ENCODE assay signal across 9 mouse cellular contexts in the genomic region with DNA sequence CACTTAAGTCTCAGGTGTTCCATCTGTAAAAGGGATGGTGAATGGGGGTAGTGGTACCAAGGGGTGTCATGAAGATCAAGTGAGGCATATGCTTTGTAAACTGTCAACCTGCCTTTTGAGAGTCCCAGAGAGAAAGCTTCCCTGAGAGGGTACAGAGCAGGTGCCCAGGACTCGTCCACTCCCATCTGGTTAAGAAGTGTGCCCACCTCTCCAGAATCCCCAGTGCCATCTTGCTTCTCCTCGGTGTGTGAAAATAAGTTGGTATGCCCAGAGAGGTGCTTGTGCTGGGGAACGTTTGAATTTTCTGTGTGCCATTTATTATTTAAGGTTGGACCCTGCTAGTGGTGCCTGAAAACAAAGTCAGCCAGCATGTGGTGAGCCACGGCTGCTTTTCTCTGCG. TPM values are rescaled to one million over a fixed set of nuclear protein-coding genes. Genes with fewer than 3 reads are reported as not detected.
DNase-seq lines count a peak whose midpoint lies in the region; ATAC-seq and TF ChIP-seq lines count a peak whose summit lies in the region.
"Had no signal": no experiment of that assay in that cellular context is flagged by ENCODE, and none has a peak within 500 bp of the region (broad histone marks: within the 10 kb centered on the region; RNA-seq: fewer than 3 reads in every experiment).

No protein-coding gene starts in this region.

- DNase-seq in lung, embryonic 14.5 days = no peak
- no peak for DNase-seq in lung, postnatal 25 days (ENCODE audit: low spot score)
- DNase-seq in layer of hippocampus, adult 18-20 months (ENCODE audit: low spot score in 2 of 2) = no peak
- DNase-seq in cerebellum, postnatal 4 days (ENCODE audit: low spot score in 2 of 2) = no peak

- H3K36me3 ChIP-seq in lung, embryonic 14.5 days (ENCODE audit: insufficient read depth) = no peaks in the 10 kb centered on the region
- no peaks in the 10 kb centered on the region for H3K36me3 ChIP-seq in forebrain, embryonic 15.5 days
- H3K36me3 ChIP-seq in limb, embryonic 12.5 days = peaks cover 6% of the 10 kb centered on the region; the same call in 1 of the 2 replicates
- no peaks in the 10 kb centered on the region for H3K36me3 ChIP-seq in neural tube, embryonic 15.5 days

- no peak for ATAC-seq in lung, embryonic 14.5 days (ENCODE audit: insufficient read depth)
- ATAC-seq in forebrain, embryonic 15.5 days (replicated peaks) = no peak
- ATAC-seq in limb, embryonic 12.5 days (ENCODE audit: insufficient number of reproducible peaks, insufficient read depth, low FRiP score, low TSS enrichment, low read depth) = no peak
- ATAC-seq in neural tube, embryonic 15.5 days (ENCODE audit: low FRiP score) = no peak
- ATAC-seq in frontal cortex, adult (ENCODE audit: low TSS enrichment) = no peak
- ATAC-seq: Patski had no signal

- H3K4me1 ChIP-seq in lung, embryonic 14.5 days (ENCODE audit: insufficient read depth) = peaks cover 35% of the 10 kb centered on the region
- peaks cover 74% of the 10 kb centered on the region for H3K4me1 ChIP-seq in forebrain, embryonic 15.5 days
- peaks cover 71% of the 10 kb centered on the region for H3K4me1 ChIP-seq in limb, embryonic 12.5 days (replicated peaks)
- H3K4me1 ChIP-seq in neural tube, embryonic 15.5 days = peaks cover 77% of the 10 kb centered on the region

- no peak for TF ChIP-seq CTCF in lung, embryonic 14.5 days (IDR thresholded peaks at IDR 0.05; ENCODE audit: low read depth)

- no peak overlapping the region for H3K27ac ChIP-seq in lung, embryonic 14.5 days (ENCODE audit: low read depth)
- peak overlapping the region; percentile 94; the same call in 1 of the 2 replicates for H3K27ac ChIP-seq in forebrain, embryonic 15.5 days (replicated peaks)
- no peak overlapping the region for H3K27ac ChIP-seq in limb, embryonic 12.5 days
- H3K27ac ChIP-seq in neural tube, embryonic 15.5 days (replicated peaks) = no peak overlapping the region

- peak overlapping the region; percentile 92 for H3K9ac ChIP-seq in lung, embryonic 14.5 days
- peak overlapping the region; percentile 100 for H3K9ac ChIP-seq in forebrain, embryonic 15.5 days (replicated peaks)
- peak overlapping the region; percentile 94 for H3K9ac ChIP-seq in limb, embryonic 12.5 days (replicated peaks)
- peak overlapping the region; percentile 96 for H3K9ac ChIP-seq in neural tube, embryonic 15.5 days (replicated peaks)

- H3K27me3 ChIP-seq in lung, embryonic 14.5 days (ENCODE audit: insufficient read depth, low read length) = no peaks in the 10 kb centered on the region
- H3K27me3 ChIP-seq in forebrain, embryonic 15.5 days = no peaks in the 10 kb centered on the region
- H3K27me3 ChIP-seq in limb, embryonic 12.5 days = no peaks in the 10 kb centered on the region
- H3K27me3 ChIP-seq in neural tube, embryonic 15.5 days (replicated peaks) = no peaks in the 10 kb centered on the region
- H3K27me3 ChIP-seq: Patski had no signal

- H3K9me3 ChIP-seq in lung, embryonic 14.5 days (ENCODE audit: low read depth, low read length) = no peaks in the 10 kb centered on the region
- H3K9me3 ChIP-seq in forebrain, embryonic 15.5 days = no peaks in the 10 kb centered on the region
- no peaks in the 10 kb centered on the region for H3K9me3 ChIP-seq in limb, embryonic 12.5 days
- no peaks in the 10 kb centered on the region for H3K9me3 ChIP-seq in neural tube, embryonic 15.5 days (replicated peaks)

- peak overlapping the region; percentile 86 for H3K4me2 ChIP-seq in lung, embryonic 14.5 days
- peak overlapping the region; percentile 78 for H3K4me2 ChIP-seq in forebrain, embryonic 15.5 days (replicated peaks)
- H3K4me2 ChIP-seq in limb, embryonic 12.5 days = peak overlapping the region; percentile 86
- peak overlapping the region; percentile 71 for H3K4me2 ChIP-seq in neural tube, embryonic 15.5 days

- peak overlapping the region; percentile 85 for H3K4me3 ChIP-seq in lung, embryonic 14.5 days (ENCODE audit: low read depth, low read length)
- H3K4me3 ChIP-seq in forebrain, embryonic 15.5 days = peak overlapping the region; percentile 99
- H3K4me3 ChIP-seq in limb, embryonic 12.5 days (replicated peaks) = peak overlapping the region; percentile 92
- H3K4me3 ChIP-seq in neural tube, embryonic 15.5 days (replicated peaks) = peak overlapping the region; percentile 70

- WGBS in lung, embryonic 14.5 days = 53% methylated on average over 5 of the region's 5 CpGs
- 29% methylated on average over 5 of the region's 5 CpGs for WGBS in forebrain, embryonic 15.5 days
- WGBS in limb, embryonic 12.5 days = 62% methylated on average over 5 of the region's 5 CpGs
- 30% methylated on average over 5 of the region's 5 CpGs for WGBS in neural tube, embryonic 15.5 days

RNA-seq across cellular contexts. Expression of gene Myl9, which starts 52.5 kb away (rescaled TPM):
- 397 and 446 TPM in 2 replicates for polyA plus RNA-seq in lung, embryonic 14.5 days (2014; fragmentation: Nextera tagmentation; extraction: Ambion mirVana)
- 32.2 and 34.2 TPM in 2 replicates for polyA plus RNA-seq in forebrain, embryonic 15.5 days (2015; fragmentation: Nextera tagmentation; extraction: Ambion mirVana)
- 103 and 121 TPM in 2 replicates for polyA plus RNA-seq in limb, embryonic 12.5 days (2016; fragmentation: Nextera tagmentation; extraction: Ambion mirVana)
- polyA plus RNA-seq in neural tube, embryonic 15.5 days (2015; fragmentation: Nextera tagmentation; extraction: Ambion mirVana) = 40.8 and 169 TPM in 2 replicates
- total RNA-seq in layer of hippocampus, adult 18-20 months (2021) = 10 to 100 TPM in 1 of 2 experiments, 1 to 10 TPM in 1; 8.7 to 12.2 TPM
